7 mouse cellular contexts compared by ENCODE assay signal in genomic region chr2:25185625-25186574, GRCm38 (mm10). TPM values are rescaled to one million over a fixed set of nuclear protein-coding genes. Genes with fewer than 3 reads are reported as not detected.
DNase-seq lines count a peak whose midpoint lies in the region.

No protein-coding gene starts in this region.

- H3K4me3 ChIP-seq in megakaryocyte, embryonic 14.5 days (replicated peaks): peak overlapping the region; percentile 90

- H3K9me3 ChIP-seq in megakaryocyte, embryonic 14.5 days: no peaks in the 10 kb centered on the region

- DNase-seq in right cerebral cortex, postnatal 4 days: peak; percentile 75
- no peak for DNase-seq in right cerebral cortex, postnatal 36 days (ENCODE audit: low spot score in 2 of 2)
- DNase-seq in brain, adult 2 months (ENCODE audit: low read depth, low spot score): peak; percentile 16
- peak; percentile 40 for DNase-seq in heart, adult 8-10 months (ENCODE audit: low spot score)
- DNase-seq in kidney, postnatal 10 days: peak; percentile 78
- DNase-seq in spleen, postnatal 36 days (ENCODE audit: low spot score in 2 of 2): peak; percentile 57 to 64

- H3K27me3 ChIP-seq in megakaryocyte, embryonic 14.5 days (replicated peaks): peaks cover 32% of the 10 kb centered on the region

- peaks cover 65% of the 10 kb centered on the region for H3K4me1 ChIP-seq in megakaryocyte, embryonic 14.5 days

- peaks cover 20% of the 10 kb centered on the region for H3K36me3 ChIP-seq in megakaryocyte, embryonic 14.5 days (replicated peaks; ENCODE audit: low read length)

RNA-seq across cellular contexts. Expression of gene Nrarp, which starts 5.3 kb away (rescaled TPM):
- 1 to 10 TPM; 5.0 to 9.4 (median 9.2) TPM for total RNA-seq in heart, adult 8-10 months (2022)
- polyA plus RNA-seq in megakaryocyte, embryonic 14.5 days (2012; ENCODE audit: insufficient read depth, low replicate concordance): 7.9 and 8.1 TPM in 2 replicates

RNA-seq across cellular contexts. Expression of gene Tor4a, which starts 10.8 kb away (rescaled TPM):
- 1 to 10 TPM; 3.9 to 5.0 (median 4.7) TPM for total RNA-seq in heart, adult 8-10 months (2022)
- 10.3 and 14.6 TPM in 2 replicates for polyA plus RNA-seq in megakaryocyte, embryonic 14.5 days (2012; ENCODE audit: insufficient read depth, low replicate concordance)

RNA-seq across cellular contexts. Expression of gene Nelfb, which starts 25.4 kb away (rescaled TPM):
- total RNA-seq in heart, adult 8-10 months (2022): 10 to 100 TPM; 38.5 to 49.3 (median 39.5) TPM
- 22.9 and 24.0 TPM in 2 replicates for polyA plus RNA-seq in megakaryocyte, embryonic 14.5 days (2012; ENCODE audit: insufficient read depth, low replicate concordance)

RNA-seq across cellular contexts. Expression of gene Stpg3, which starts 28.5 kb away (rescaled TPM):
- total RNA-seq in heart, adult 8-10 months (2022): not detected
- 0.08 and 1.5 TPM in 2 replicates for polyA plus RNA-seq in megakaryocyte, embryonic 14.5 days (2012; ENCODE audit: insufficient read depth, low replicate concordance)

RNA-seq across cellular contexts. Expression of gene Fam166a, which starts 32.6 kb away (rescaled TPM):
- total RNA-seq in heart, adult 8-10 months (2022): not detected
- polyA plus RNA-seq in megakaryocyte, embryonic 14.5 days (2012; ENCODE audit: insufficient read depth, low replicate concordance): not detected in 2 replicates

Comparison
In these comparisons a context has a peak if more than half of its experiments do, and no peak if none do; other contexts are left out.
1. DNase-seq: peak in right cerebral cortex, postnatal 4 days (single experiment), brain, adult 2 months (single experiment), heart, adult 8-10 months (single experiment), kidney, postnatal 10 days (single experiment) and spleen, postnatal 36 days (2 of 2); none in right cerebral cortex, postnatal 36 days (0 of 2).